Mouse (Mus musculus): ENCODE measurements around the gene Cbx6. TPM values are rescaled to one million over a fixed set of nuclear protein-coding genes. Genes with fewer than 3 reads are reported as not detected.

Gene Cbx6
- total RNA-seq, 2 experiments from 2014 or later: 323 TPM

Other genes starting within 250 kb of the Cbx6 start
- gene Dmc1, start 229.6 kb downstream of the Cbx6 start, total RNA-seq (2021): under 1 TPM; 0.37 to 0.53 TPM
- gene Fam227a, start 175.7 kb downstream of the Cbx6 start, total RNA-seq (2021): 10 to 100 TPM in 1 of 2 experiments, 1 to 10 TPM in 1; 9.3 to 10.0 TPM
- 10 to 100 TPM; 42.4 to 47.0 TPM for gene Cby1, start 175.5 kb downstream of the Cbx6 start, total RNA-seq (2021)
- gene Tomm22, start 163.8 kb downstream of the Cbx6 start, total RNA-seq (2021): 100 to 1,000 TPM; 102 to 108 TPM
- gene Josd1, start 146.8 kb downstream of the Cbx6 start, total RNA-seq (2021): 10 to 100 TPM; 65.8 to 71.5 TPM
- gene Gtpbp1, start 143.8 kb downstream of the Cbx6 start, total RNA-seq (2021): 10 to 100 TPM; 52.7 to 53.4 TPM
- 10 to 100 TPM; 46.7 to 49.4 TPM for gene Sun2, start 92.2 kb downstream of the Cbx6 start, total RNA-seq (2021)
- gene Dnal4, start 56.8 kb downstream of the Cbx6 start, total RNA-seq (2021): 10 to 100 TPM; 53.0 to 56.9 TPM
- 100 to 1,000 TPM; 691 to 759 TPM for gene Nptxr, start 29.9 kb downstream of the Cbx6 start, total RNA-seq (2021)
- gene Npcd, start 451 bp downstream of the Cbx6 start, total RNA-seq (2021): 10 to 100 TPM in 1 of 2 experiments, 1 to 10 TPM in 1; 6.8 to 28.8 TPM
- gene Apobec3, start 57.0 kb upstream of the Cbx6 start, total RNA-seq (2021): 1 to 10 TPM; 4.3 to 5.0 TPM
- gene Cbx7, start 136.4 kb upstream of the Cbx6 start, total RNA-seq (2021): 10 to 100 TPM; 59.6 to 61.7 TPM
- gene Pdgfb, start 180.3 kb upstream of the Cbx6 start, total RNA-seq (2021): 10 to 100 TPM; 28.5 to 37.6 TPM